Mouse (Mus musculus) v-Abl transformed pro-B cells (cell line): ENCODE data around the gene Rbpms2.

Experiments
- in situ Hi-C, 2 experiments: fragments of 400-800 bp; cut with MboI; formaldehyde crosslinking; loops; one replicate each; pipeline ENCODE4 v1.15.1; 2025; ENCODE audit not compliant: unreplicated experiment in 2 of 2

The Rbpms2 gene

GRCm38 (mm10) chr9:65629025-65629766 lies at the start of gene Rbpms2:
Rbpms2 (plus strand) TSS chr9:65629648.
- in situ Hi-C loops: no loop called here

GRCm38 (mm10) chr9:65579781-65580371 lies 49.6 kb upstream of the Rbpms2 start, which contains the start of gene Plekho2:
Plekho2 (minus strand) TSS chr9:65580040.
- in situ Hi-C loops: loop anchor here (5.0 to 10.0 kb wide), 3 partner anchors 38 to 125 kb away; partner anchors contain the start of gene Ankdd1a (in 2 of the 2)

GRCm38 (mm10) chr9:65580401-65581256 lies 48.8 kb upstream of the Rbpms2 start:
- in situ Hi-C loops: loop anchor here (5.0 to 10.0 kb wide), 2 partner anchors 58 to 126 kb away; partner anchors contain the start of gene Ankdd1a (in 2 of the 2)

- in situ Hi-C loops: loop anchor here (5.0 to 10.0 kb wide), 2 partner anchors 61 to 128 kb away; partner anchors contain the start of gene Ankdd1a (in 2 of the 2)
Observed at GRCm38 (mm10) chr9:65583045-65583444, 46.4 kb upstream of the Rbpms2 start.

GRCm38 (mm10) chr9:65586406-65587269 lies 42.8 kb upstream of the Rbpms2 start, which contains the start of gene Pif1:
Pif1 (plus strand) TSS chr9:65587160.
- in situ Hi-C loops: loop anchor here in 1 of 2 experiments (10.0 kb wide), 1 partner anchor 132 kb away; no protein-coding TSS in a partner anchor

GRCm38 (mm10) chr9:65587270-65587572 lies 42.2 kb upstream of the Rbpms2 start:
- in situ Hi-C loops: loop anchor here in 1 of 2 experiments (10.0 kb wide), 1 partner anchor 132 kb away; no protein-coding TSS in a partner anchor

GRCm38 (mm10) chr9:65587573-65588358 lies 41.7 kb upstream of the Rbpms2 start:
- in situ Hi-C loops: loop anchor here in 1 of 2 experiments (10.0 kb wide), 1 partner anchor 133 kb away; no protein-coding TSS in a partner anchor

GRCm38 (mm10) chr9:65589091-65589490 lies 40.4 kb upstream of the Rbpms2 start:
- in situ Hi-C loops: loop anchor here in 1 of 2 experiments (10.0 kb wide), 1 partner anchor 134 kb away; no protein-coding TSS in a partner anchor

- in situ Hi-C loops: no loop called here
Observed at GRCm38 (mm10) chr9:65592721-65593120, 36.7 kb upstream of the Rbpms2 start.

- in situ Hi-C loops: no loop called here
Observed at GRCm38 (mm10) chr9:65593596-65593995, 35.9 kb upstream of the Rbpms2 start.

- in situ Hi-C loops: loop anchor here in 1 of 2 experiments (5.0 kb wide), 1 partner anchor 167 kb away; no protein-coding TSS in a partner anchor
Observed at GRCm38 (mm10) chr9:65598765-65599249, 30.6 kb upstream of the Rbpms2 start.

GRCm38 (mm10) chr9:65600951-65601350 lies 28.5 kb upstream of the Rbpms2 start:
- in situ Hi-C loops: loop anchor here in 1 of 2 experiments (5.0 kb wide), 1 partner anchor 251 kb away; no protein-coding TSS in a partner anchor

- in situ Hi-C loops: loop anchor here in 1 of 2 experiments (5.0 kb wide), 1 partner anchor 249 kb away; no protein-coding TSS in a partner anchor
Observed at GRCm38 (mm10) chr9:65603401-65604102, 25.9 kb upstream of the Rbpms2 start.

- in situ Hi-C loops: loop anchor here (5.0 kb wide), 2 partner anchors 57 to 247 kb away; no protein-coding TSS in a partner anchor
Observed at GRCm38 (mm10) chr9:65605471-65606136, 23.8 kb upstream of the Rbpms2 start.

GRCm38 (mm10) chr9:65606321-65607109 lies 22.9 kb upstream of the Rbpms2 start:
- in situ Hi-C loops: loop anchor here (5.0 kb wide), 2 partner anchors 56 to 246 kb away; no protein-coding TSS in a partner anchor

GRCm38 (mm10) chr9:65607120-65607519 lies 22.3 kb upstream of the Rbpms2 start:
- in situ Hi-C loops: loop anchor here (5.0 kb wide), 2 partner anchors 55 to 245 kb away; no protein-coding TSS in a partner anchor
